Mouse (Mus musculus): ENCODE data around the gene Armc12.

Gene Armc12

GRCm38 (mm10) chr17:28512696-28513095 is 17.9 kb upstream of the Armc12 start:
- intact Hi-C loops (cut with DNase I): no loop called here

- intact Hi-C loops (cut with DNase I): no loop called here
These were observed 17.3 kb upstream of the Armc12 start for GRCm38 (mm10) chr17:28513337-28513736.

GRCm38 (mm10) chr17:28513844-28514243 is 16.8 kb upstream of the Armc12 start:
- intact Hi-C loops (cut with DNase I): no loop called here

GRCm38 (mm10) chr17:28514555-28514954 is 16.1 kb upstream of the Armc12 start:
- intact Hi-C loops (cut with DNase I): no loop called here

GRCm38 (mm10) chr17:28515431-28516341 is 14.9 kb upstream of the Armc12 start:
- intact Hi-C loops (cut with DNase I): no loop called here

- intact Hi-C loops (cut with DNase I): no loop called here
These were observed 13.7 kb upstream of the Armc12 start for GRCm38 (mm10) chr17:28516881-28517280.

- intact Hi-C loops (cut with DNase I): no loop called here
These were observed 13.1 kb upstream of the Armc12 start, which contains the start of gene Fkbp5 for GRCm38 (mm10) chr17:28517441-28517955. Fkbp5 (minus strand) TSS chr17:28517527.

- intact Hi-C loops (cut with DNase I): no loop called here
These were observed 12.5 kb upstream of the Armc12 start for GRCm38 (mm10) chr17:28517956-28518614.

- intact Hi-C loops (cut with DNase I): no loop called here
These were observed 12.0 kb upstream of the Armc12 start for GRCm38 (mm10) chr17:28518615-28519071.

GRCm38 (mm10) chr17:28519827-28520226 is 10.8 kb upstream of the Armc12 start:
- intact Hi-C loops (cut with DNase I): no loop called here

GRCm38 (mm10) chr17:28520561-28520960 is 10.0 kb upstream of the Armc12 start:
- intact Hi-C loops (cut with DNase I): no loop called here

GRCm38 (mm10) chr17:28521071-28521726 is 9.4 kb upstream of the Armc12 start:
- intact Hi-C loops (cut with DNase I): no loop called here

GRCm38 (mm10) chr17:28521920-28522319 is 8.7 kb upstream of the Armc12 start:
- intact Hi-C loops (cut with DNase I): no loop called here

GRCm38 (mm10) chr17:28522623-28523354 is 7.8 kb upstream of the Armc12 start:
- intact Hi-C loops (cut with DNase I): no loop called here

GRCm38 (mm10) chr17:28523355-28524008 is 7.1 kb upstream of the Armc12 start:
- intact Hi-C loops (cut with DNase I): no loop called here

- intact Hi-C loops (cut with DNase I): no loop called here
These were observed 6.5 kb upstream of the Armc12 start for GRCm38 (mm10) chr17:28524009-28524695.

GRCm38 (mm10) chr17:28524831-28525430 is 5.7 kb upstream of the Armc12 start:
- intact Hi-C loops (cut with DNase I): loop anchor here (5.0 kb wide), 3 partner anchors 38 to 138 kb away; no protein-coding TSS in a partner anchor

- intact Hi-C loops (cut with DNase I): loop anchor here (1.0 to 5.0 kb wide), 4 partner anchors 40 to 140 kb away; no protein-coding TSS in a partner anchor
These were observed 3.2 kb upstream of the Armc12 start for GRCm38 (mm10) chr17:28527184-28528042.
